Mouse (Mus musculus): Measurements from ENCODE around the gene Cdkal1.

DNA sequence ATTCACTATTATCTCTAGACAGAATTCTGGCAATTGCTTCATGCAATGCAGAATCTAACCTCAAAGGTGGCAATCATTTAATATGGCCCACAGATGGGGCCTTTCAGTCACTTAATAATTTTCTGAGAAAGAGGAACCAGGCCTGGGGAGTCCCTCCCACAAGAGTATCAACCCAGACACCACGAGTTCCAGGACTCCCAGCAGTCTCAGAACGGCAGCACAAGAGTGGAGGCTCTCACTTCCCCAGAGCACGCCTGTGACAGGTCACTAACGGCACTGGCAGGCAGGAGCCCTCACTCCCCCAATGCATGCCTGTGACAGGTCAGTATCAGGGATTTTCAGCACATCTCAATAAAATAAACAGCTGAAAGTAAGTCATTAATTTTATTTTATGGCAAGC lies 424.6 kb downstream of the Cdkal1 start:
- TF ChIP-seq MAFK (IDR thresholded peaks at IDR 0.05; ENCODE audit: insufficient read depth, low read depth, low read length) (no peak), ZC3H11A (IDR thresholded peaks at IDR 0.05; ENCODE audit: borderline replicate concordance, low read depth, low read length) (no peak), ZNF384 (IDR thresholded peaks at IDR 0.05; ENCODE audit: low read depth, low read length) (no peak), CHD2 (IDR thresholded peaks at IDR 0.05; ENCODE audit: low read depth, low read length) (no peak), HCFC1 (IDR thresholded peaks at IDR 0.05; ENCODE audit: borderline replicate concordance, insufficient read depth, low read length) (no peak)

Measured in ES-E14 (cell line).